Mouse (Mus musculus) cerebellum, postnatal 14 days (tissue): ENCODE results near the gene Fam185a.

ENCODE experiments used
- DNase-seq, 2 experiments: peaks; one replicate each; pipeline ENCODE4 v3.0.0; 2021; ENCODE audit warnings: mixed read lengths in 2 of 2

Gene Fam185a

DNA sequence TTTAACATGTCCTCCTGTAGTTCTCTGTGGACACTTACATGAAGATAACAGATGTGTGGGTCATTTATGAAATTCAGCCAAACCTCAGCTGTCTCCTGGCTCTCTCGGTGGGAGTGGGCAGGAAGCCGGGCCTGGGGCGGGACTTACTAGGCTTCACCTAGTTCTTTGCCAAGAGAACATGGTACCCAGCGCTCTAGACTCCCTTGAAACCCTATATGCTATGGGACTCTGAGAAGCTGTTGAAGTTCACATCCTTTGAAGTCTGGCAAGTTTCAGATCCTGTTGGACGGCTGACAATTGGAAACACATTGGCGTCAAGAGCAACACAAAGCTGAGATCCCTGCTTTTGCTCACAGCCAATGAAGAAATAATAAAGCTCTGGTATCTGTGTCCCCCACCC is 71.6 kb downstream of the Fam185a start:
- peak; percentile 57 to 58 for DNase-seq

DNA sequence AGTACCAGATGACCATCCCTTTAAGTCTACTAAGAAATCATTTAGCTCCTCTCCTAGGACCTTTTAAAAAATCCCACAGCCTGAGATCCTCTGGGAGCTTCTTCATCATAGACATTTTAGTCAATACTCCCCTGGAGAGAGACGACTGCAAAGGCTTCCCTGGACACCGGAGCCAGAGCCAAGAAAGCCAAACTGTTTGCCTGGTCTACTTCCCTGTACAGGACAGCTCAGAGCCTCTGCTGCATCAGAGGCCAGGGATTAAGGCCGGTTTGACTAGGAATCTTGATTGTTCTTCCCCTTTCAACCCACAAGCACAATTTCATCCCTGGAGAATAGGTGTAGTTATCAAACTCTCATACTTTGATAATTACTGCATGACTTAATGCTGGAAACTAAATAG is 72.1 kb downstream of the Fam185a start:
- no peak for DNase-seq

DNA sequence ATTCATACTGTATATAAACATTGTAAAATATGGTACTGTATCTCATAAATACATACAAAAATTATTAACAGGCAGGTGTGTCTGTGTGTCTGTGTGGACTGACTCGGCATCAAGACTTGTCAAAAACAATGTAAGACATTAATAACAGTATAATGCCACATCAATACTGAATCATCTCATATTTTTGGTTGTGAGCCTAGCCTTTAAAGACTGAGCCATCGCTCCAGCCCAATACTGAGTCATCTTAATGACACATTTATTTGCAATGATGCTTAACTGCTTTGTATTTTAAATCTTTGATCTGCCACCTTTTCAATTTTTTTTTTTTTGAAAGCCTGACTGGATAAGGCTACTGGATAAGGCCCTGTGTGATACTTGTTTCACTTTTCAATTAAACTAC is 73.7 kb downstream of the Fam185a start:
- DNase-seq = no peak

DNA sequence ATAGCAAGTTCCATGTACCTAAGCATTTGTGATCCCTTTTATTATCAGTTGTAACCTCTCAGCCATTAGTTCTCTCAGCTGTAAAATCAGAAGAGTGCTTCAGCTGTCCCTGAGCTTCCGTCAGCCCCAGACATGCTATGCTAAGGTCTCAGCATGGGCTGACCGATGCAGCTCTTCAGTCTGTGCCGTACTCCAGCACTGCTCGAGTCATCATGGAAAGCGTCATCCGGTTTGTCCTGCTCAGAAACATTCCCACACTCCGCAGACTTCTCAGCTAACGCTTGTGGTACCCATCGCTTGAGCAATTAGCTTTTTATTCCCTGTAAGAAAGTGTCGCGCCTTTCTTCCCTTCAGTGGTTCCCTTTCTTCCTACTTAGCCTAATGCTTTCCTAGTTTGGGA is 74.2 kb downstream of the Fam185a start:
- no peak for DNase-seq

DNA sequence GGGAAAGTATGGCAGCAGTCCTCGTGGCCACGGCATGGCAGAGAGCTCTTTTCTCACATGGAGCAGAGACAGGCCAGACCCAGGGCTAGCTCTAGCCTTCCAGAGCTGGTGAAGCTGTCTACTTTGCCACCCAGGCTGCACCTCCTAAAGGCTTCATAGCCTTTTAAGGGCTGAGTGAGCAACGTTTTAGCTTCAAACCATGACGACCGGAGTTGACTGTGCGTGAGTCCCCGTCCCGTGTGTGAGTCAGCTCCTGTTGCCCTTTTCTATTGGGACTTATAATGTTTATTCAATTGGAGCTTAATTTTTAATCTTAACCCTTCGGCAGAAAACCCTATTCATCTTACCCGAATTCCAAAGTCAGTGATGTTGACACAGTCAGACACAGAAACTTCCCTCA is 75.4 kb downstream of the Fam185a start:
- DNase-seq = no peak

DNA sequence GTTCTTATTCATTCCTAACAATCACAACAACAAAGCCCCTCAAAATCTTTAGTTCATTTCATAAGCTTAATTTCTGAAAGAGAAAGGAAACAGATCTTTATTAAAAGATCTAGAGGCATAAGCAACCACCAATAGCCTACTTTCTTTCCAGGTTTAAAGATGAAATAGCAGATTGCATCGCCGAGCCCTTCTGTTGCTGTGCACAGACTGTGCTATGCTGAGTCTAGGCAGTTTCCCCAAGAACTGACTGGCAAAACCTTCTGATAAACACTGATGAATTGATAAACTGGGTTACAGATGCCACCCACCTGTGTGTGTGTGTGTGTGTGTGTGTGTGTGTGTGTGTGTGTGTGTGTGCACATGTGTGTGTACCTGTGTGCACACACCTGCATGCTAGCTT is 76.2 kb downstream of the Fam185a start:
- no peak for DNase-seq

DNA sequence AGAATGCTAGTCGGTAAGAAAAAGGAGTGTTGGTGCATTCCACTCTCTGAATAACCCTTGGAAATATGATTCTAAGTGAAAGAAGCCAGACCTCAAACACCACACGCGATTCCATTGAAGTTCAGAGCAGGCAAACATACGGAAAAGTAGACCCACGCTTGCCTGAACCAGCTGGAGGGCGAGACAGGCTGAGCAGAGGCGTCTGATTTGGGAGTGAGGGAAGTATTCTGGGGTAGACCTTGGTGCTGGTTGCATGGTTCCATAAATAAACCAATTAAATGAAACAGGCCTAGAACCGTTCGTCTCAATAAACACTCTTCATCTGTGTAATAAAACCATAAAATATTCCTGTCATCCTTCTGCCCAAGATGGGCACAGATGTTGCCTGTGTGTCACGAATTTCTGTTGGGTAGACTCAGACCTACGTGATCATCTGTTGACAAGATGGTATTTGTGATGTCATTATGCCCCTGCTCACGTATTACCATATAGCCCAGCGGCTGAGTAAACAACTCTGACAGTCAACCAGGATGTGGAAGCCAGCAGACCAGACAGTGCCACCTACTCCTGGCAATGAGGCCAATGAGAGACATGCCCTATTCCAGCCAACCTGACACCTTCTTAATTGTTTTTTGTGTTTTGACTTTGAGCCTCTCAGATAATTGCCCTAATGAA is 78.3 kb downstream of the Fam185a start:
- DNase-seq = no peak

DNA sequence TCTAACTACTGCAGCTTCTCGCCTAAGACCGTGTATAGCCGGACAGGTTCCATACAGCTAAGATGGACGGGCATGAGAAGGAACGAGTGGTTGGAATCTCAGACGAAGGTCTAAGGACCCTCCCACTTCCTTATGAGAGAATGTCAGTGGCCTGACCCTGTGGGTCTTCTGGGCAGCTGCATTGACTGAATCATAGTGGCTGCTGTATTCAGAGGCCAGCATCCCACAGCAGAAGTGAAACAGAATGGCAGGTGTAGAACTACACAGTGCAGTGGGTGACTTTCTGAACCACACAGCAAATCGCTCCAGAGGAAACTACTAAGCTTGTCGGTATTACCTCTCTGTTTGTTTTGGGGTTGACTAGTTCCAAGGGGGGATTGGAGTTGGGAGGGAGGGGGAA is 80.4 kb downstream of the Fam185a start:
- no peak for DNase-seq

DNA sequence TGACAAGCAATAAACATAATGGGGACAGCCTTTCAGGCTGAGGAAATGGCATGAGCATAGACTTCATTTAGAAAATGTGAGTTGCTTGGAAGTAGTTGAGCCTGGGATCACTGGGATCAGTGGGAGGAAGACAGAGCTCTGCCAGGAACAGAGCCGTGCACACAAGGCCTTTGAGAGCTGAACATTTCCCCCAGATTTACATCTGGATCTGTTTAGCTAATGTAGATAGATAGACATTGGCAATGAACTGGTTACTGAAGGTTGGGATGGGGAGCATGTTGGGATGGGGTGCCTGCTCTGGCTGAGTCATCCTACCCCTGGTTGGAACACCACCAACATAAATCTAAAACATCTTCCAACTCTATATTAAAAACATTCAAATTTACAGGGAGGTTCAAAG is 82.1 kb downstream of the Fam185a start:
- DNase-seq = no peak

DNA sequence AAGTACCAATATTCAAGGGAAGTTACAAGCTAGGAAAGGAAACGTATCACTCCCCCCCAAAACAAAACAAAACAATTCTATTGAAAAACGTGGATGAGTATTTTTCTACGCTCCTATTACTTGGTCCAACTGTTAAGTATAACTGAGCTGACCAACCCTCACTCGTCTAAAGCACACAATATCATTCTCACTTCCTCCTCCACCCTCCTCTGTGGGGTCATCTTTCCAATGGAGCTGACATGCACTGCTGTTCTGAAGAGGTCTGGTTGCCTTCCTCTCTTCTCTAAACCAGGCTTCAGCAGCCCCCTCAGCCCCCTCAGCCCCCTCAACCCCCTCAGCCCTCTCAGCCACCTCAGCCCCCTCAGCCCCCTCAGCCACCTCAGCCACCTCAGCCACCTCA is 85.0 kb downstream of the Fam185a start:
- DNase-seq = no peak

DNA sequence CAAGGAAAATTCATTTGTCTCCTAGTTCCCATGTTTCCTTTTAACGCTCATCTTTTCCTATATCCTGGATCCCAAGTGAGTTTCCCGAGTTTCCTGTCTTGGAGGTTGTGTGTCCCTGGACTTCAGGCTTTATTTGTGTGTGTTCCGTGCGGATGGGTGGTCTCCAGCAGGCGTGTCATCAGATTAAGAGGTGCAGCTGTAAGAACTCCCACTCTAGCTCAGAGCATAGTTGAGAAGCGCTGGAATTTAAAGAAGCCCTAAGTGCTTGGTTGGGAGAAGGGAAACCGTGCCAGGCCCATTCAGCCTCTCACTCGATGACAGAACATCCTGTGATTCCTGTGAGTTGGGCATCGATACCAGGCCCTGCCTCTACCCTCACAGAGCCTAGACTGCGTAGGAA is 88.6 kb downstream of the Fam185a start:
- DNase-seq = no peak

DNA sequence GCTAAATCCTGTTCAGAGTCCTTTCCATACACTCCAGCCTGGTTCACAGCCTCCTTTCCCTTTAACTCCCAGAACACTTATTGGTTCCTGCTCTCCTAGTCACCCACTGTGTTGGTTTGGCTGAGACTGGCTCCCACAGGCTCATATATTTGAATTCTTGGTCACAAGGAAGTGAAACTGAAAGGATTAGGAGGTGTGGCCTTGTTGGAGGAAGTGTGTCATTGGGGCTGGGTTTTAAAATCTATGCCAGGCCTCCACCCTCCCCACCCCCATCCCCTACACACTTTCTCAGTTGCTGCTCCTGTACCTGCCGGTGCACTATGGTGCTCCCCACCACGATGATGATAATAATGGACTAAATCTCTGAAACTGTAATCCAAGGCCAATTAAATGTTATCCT is 92.8 kb downstream of the Fam185a start:
- no peak for DNase-seq

DNA sequence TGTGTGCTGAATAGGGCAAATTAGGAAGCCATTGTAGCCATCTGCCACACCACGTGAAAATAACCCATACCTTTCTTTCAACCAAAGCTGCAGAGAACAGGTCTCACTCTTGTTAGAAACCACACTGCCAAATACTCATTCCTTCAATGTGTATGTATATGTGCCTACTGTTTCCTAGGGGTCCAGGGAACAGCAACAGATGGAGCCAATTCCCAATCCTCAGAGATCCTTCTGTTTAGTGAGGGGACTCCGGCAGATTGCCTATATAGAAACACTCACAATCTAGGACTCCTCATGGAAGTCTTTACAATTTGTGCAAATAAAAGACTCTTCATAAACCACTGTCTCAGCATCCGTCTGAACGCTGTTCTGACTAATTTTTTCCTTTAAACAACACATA is 93.4 kb downstream of the Fam185a start:
- DNase-seq = no peak

DNA sequence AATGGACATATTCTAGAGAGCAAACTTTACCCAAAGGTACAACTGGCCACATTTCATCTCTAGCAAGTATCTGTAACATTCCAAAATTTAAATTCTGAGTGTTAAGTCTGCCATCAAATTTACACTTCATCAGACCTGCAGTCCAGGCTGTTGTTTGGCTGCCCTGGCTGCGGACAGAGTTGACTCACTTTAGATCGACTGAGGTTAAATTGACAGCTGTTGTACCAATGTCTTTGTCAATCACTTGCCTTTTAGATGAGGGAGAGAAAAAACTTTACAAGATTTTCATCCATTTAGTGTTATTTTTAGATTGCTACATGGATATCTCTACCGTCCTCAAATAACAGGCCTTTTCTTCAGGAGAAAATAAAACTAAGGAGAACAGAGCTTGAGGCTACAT is 94.4 kb downstream of the Fam185a start:
- no peak for DNase-seq

DNA sequence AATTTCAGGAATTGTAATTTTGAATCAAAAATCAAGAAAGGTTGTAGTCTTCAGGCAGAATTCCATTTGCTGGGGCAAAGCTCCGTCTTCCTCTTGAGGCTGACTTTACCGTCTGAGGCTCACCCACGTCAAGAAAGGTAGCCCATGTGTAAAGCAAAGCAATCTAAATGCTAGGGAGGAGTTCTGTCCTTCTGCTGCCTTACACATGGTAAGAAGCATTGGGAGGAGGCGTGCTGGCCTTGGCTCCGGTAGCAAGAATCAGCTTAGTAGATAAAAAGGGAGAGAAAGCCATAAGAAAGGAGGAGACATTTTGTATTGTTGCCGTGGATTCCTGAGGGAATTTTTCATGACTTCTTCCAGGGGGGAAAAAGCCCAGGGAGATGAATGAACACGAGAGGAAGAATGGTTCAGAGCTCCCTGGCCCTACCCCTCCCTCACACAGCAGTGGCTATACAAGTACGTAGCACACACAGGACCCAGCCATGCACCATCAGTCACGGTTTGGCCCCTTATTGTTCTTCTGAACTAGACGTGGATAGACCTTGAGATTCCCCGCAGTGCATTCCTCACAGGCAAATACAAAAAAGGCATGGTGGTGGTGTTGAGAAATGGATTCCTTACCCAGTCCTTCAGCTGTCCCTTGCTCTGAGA is 102.2 kb downstream of the Fam185a start:
- DNase-seq = no peak

DNA sequence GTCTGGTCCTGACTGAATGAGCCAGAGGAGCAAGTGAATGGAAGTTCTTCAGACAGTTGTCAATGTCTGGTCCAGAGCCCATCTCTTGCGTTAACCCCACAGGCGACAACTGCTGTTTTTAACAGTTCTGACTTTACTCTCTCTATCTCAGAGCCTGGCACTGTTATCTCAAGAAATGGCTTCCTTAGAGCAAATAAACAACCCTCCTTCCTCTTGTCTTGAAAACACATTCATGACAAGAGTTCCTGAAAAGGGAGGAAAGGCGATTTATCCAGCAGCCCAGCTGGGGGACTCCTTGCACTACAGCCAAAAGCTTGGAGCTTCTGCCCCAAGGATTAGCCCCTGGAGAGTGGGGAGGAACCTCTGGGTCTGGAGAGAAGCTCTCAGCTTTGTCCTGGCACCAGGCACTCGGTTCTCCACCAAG is 102.7 kb downstream of the Fam185a start:
- no peak for DNase-seq

DNA sequence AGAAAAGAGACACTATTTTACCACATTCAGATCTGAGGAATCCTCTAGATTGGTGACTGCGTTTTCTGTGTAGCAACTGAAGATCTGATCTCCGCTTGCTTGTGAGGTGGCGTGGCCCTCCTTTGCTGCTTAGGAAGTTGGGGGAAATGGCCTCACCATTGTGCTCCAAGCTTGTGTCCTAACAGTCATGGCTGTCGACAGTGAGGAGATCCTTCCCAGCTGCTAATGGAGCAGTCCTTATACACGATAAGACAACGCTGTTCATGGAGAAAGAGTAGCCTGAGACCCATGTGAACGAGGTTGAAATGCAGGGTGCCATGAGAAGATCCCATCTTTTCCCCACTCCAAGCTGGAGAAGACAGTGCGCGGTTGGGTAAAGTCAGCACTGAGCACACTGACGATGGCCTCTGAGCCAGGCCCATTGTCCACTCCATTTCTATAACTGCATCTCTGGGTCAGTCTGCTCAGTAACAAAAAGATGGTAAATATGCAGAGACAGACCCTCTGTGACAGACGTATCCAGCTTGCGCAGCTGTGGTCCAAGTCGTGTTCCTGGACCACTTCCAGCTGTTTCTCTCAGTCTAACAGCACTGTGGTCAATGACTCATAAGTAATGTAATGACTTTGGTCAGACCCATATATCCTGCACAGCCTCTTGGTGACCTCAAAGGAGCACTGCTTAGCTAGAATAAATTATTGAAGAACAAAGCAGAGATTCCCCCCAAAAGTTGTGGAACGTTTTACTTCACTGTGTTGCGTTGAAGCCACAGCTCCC is 103.5 kb downstream of the Fam185a start:
- no peak for DNase-seq

DNA sequence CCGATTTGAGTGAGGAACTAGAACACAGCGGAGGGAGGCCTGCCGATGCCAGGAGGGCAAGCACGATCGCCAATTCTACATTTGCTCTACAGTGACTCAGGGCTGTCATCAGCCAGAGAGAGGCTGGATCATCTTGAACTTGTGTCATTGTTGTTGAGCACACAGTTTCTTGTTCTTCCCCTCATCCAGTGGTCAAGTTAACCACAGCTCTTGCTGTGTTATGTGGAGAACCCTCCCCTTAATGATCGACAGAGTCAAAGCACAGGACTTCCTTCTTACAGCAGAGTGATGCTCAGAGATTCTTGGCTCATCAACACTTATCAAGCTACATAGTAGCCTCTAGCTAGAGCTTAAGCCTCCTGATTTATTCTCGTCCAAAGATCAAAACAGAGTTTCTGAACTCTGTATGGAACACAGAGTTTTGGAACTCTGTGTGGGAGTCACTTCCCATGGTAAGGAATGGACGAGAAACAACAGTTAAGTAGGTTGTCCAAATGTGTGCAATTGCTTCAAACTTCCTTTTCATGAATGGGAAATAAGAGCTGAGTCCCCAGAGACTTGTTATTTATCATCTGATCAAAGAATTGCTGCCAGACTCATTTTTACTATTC is 104.5 kb downstream of the Fam185a start:
- no peak for DNase-seq
